Mouse (Mus musculus) heart, adult 9 months (tissue): ENCODE measurements around the gene Mettl21a.
"Not testable (repeated sequence)": the region's sequence is repeated elsewhere in the genome, so short reads cannot be mapped to it uniquely, and the experiment has no call there.

Experiments
- DNase-seq, 2 experiments: peaks; one replicate each; pipeline ENCODE4 v3.0.0; 2022; ENCODE audit warnings: low spot score in 2 of 2

Gene Mettl21a

DNA sequence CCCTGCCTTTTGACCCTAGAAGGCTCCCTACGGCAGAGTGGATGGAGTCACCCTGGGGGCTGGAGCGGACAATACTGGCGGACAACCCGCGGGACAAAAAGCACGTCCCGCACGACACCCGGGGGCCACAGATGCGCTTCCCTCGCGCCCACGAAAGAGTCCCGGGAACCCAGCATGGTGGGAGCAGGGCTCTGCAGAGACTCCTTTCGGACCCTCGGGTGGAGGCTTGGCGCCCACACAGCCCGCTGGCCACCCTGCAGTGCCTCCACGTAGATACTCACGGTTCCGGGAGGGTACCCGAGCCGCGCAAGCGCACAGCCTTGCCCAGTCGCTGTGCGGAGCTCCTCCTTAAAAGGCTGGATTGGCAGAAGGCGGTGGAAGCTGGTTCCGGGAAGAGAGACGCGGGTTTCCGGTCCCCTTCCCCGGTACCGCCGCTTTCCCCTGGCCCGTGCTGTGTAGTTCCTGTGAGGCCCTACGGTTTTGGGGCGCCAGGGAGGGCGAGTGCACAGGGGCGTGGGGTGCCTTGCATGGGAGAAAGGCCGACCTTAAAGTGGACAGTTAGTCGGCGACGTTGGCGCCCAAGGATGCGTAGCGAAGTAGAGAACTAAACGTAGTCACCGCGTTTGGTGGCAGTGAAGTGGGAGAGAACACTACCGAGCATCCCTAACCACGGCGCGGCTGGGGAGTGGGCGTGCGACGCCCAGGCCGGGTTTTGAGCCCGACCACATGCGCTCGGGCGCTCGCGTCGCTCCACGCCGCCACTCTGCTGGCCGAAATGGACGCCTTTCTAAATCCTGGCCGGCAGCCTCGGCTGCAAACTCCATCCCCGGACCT lies at the start of gene Mettl21a:
Gene Mettl21a (minus strand): TSS at position 362 of the 834 bp plus-strand sequence.
- peak; percentile 93 to 95 for DNase-seq

DNA sequence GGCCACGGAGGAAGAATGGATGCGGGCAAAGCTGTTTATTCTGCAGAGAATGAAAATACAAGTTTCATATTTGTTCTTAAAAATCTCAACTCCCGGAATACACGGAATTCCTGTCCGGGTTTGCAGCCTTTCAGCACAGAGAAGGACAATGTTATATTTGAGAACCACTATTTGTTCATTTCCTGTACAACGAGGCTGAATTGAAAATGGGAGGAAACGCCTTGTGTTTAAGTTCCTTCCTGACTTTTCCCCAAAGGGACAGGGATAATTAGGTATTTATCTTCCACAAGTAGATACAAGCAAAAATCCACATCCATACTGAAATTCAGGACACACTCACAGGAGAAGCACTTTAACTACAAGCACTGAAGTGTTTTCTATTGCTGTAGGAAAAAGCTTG lies 41.8 kb upstream of the Mettl21a start:
- peak; percentile 9 to 25 for DNase-seq

DNA sequence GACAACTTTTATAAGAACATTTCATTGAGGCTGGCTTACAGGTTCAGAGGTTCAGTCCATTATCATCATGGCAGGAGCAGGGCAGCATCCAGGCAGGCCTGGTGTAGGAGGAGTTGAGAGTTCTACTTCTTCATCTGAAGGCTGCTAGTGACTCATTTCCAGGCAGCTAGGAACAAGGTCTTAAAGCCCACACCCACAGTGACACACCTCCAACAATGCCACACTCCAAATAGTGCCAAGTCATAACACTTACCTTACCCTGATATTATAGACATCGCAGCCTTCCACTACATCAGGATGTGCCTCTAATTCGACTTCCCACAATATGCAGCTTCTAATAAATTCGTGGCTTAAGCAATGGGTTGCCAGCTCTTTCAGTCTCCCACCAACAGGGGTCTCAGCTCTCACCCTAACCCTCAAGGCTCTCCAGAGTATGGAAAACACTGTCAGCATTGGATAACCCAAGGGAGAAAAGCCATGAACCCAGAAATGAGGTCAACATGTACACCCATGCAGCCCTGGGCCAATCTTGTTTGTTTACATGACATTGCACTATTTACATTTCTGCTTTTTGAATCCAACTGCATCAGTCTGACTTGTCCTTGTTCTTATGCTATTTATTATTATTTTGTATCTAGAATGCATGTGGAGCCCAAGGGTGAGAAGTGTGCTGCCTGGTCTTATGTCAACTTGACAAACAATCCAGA lies 39.5 kb upstream of the Mettl21a start:
- no peak for DNase-seq

DNA sequence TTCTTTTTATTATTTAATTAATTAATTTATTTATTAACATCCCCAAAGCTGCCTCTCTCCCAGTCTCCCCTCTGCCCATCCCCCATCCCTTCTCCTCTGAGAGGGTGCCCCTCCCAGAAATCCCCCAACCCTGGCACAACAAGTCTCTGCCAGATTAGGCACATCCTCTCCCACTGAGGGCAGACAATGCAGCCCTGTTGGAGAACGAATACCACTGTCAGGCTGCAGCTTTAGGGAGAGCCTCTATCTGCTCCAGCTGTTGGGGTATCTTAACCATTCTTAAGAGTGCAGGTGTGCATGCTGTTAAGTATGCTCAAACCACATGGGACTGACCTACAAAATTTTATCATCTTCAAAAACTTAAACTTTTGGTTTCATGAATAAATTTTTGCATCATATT lies 38.4 kb upstream of the Mettl21a start:
- DNase-seq = no peak

DNA sequence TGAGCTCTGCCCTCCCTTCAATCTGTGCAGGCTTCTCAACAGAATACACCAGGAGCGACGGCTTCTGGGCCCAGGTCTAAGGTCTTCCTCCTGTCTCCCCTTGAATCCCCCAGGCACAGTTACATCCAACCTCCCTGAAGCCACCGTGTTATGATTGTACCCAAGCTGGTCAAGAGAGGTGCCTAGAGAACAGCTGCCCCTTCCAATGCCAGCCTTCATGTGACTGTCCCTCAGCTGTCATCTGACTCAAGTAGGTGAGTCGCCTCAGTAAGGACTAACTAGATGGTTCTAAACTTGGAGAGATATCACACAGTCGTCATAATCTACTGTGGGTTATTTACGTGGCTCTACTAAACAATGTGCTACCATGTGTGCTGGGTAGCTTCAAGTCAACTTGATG lies 36.7 kb upstream of the Mettl21a start:
- no peak for DNase-seq

DNA sequence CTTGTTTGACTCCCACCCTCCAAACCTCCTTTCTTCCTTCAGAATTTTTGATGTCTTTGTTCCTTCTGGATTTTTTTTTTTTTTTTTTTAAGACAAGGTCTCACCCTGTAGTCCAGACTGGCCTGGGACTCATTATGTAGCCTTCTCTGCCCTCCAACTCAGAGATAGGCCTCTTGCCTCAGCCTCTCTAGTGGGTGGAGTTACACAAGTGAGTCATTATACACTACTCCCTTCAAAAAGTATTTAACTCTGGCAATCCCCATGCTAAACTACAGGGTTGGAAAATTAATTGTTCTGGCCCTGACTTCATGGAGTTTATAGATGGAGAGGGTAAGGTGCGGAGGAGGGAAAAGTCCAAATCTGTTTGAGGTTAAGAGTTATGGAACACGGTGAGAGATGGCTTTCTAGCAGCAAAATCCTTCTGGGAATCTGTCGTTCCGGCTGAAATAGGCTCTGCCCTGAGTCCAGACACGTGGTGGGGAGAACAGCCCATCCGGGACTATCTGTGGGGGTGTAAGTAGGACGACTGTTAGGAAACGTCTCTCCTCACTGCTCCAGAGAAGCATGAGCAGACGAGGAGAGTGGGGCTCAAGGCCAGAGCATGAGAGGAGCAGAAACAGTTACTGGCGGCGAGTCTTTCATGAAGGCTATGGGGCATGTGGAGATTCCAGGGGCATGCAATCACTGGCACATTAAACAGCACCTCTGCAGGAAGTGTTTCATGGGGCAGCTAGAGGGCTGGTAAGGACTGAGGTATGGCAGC lies 32.5 kb upstream of the Mettl21a start:
- peak; percentile 4 to 7 for DNase-seq

DNA sequence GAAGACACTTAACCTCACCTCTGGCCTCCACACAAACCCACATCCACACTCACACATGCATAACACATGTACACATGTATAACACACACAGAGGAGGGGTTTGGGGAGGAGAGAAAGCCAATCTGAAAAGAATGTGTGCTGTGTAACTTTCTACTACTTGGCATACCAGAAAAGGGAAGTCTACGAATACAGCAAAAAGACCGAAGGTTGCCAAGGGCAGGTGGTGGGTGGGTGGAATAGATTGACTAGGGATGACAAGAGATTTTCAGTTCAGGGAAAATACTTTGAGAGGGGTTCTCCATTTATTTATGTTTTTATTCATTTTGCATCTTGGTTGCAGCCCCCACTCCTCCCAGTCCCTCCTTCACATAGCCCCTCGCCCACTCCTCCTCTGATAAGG lies 27.5 kb upstream of the Mettl21a start:
- DNase-seq = no peak

DNA sequence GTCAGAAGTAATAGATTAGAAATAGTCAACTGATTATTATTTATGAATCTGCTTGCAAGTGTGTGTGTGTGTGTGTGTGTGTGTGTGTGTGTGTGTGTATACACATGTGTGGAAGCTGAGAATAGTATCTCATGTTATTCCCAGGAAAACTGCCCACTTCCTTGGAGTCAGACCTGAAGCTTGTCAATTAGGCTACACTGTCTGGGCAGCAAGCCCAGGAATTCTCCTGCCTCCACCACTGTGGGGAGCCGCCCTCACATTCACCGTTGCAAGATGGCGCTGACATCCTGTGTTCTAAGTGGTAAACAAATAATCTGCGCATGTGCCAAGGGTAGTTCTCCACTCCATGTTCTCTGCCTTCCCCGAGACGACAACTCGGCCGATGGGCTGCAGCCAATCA lies 25.5 kb upstream of the Mettl21a start:
- not testable (repeated sequence) for DNase-seq

DNA sequence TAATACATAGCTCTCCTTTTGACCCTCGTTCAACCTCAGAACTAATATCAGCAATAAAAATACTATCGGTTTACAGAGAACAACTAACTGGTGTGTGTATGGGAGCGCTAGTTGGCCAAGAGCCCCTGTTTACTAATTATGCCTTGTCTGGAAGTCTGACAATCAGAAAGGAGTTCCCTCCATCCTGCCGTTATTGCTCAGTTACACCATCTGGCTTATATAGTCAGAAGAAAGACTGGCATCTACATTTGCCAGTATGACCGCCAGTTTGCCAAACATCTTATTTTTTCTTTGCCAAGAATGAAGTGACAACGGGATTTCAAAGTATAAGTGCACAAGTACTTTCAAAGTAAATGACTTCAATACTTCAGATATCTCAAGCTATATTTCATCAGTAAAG lies 24.0 kb upstream of the Mettl21a start:
- no peak for DNase-seq

DNA sequence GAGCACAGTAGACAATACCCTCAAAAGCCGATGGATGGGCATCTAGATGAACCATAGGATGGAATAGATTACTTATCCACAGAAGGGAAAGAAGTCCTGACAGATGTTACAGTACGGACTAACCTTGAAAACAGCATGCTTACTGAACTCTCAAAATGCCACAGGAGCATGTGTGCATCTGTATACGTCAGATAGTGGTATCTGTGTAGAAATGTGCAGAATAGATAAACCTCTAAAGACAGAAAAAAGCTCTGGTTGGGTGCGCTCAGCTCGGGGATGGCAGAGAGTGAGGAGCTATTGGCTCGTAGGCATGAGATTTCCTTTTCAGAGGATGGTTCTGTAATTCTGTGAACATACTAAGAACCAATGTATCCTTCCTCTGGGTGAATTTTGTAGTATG lies 22.2 kb upstream of the Mettl21a start:
- DNase-seq = no peak

DNA sequence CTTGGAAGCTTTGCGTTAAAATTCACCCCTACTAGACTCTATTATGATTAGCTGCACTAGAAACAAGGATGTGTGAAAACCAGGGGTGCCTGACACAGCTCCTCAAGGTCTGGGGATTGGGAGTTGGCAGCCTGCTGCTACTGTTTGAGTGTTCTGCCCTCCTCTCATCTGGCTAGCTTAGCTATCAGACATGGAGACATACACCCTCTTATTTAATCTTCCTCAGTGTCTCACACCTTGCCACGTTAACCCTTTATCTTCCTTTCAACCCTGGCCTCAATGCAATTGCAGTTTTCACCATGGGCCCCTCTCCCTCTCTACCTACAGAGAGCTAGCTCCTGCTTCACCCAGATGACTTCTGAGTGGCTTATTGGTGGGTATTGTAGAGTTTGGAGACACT lies 18.6 kb upstream of the Mettl21a start:
- DNase-seq = no peak

DNA sequence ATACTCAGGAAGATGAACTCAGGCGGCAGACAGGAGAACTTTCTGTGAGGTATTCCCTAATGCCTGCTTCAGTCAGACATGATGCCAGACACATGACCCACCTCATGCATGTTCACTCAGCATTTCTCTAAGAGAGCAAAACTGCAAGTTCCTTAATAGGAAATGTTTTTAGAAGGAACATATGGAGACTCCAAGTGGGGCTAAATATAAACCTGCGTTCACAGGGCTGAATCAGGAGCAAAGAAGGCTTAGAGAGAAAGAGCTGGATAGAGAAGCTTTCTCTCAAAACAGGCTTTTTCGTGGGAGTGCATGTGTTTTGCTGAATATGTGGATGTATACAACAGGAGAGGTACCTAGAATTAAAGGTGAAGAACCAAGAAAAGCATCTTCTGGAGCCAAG lies 16.2 kb upstream of the Mettl21a start:
- no peak for DNase-seq

DNA sequence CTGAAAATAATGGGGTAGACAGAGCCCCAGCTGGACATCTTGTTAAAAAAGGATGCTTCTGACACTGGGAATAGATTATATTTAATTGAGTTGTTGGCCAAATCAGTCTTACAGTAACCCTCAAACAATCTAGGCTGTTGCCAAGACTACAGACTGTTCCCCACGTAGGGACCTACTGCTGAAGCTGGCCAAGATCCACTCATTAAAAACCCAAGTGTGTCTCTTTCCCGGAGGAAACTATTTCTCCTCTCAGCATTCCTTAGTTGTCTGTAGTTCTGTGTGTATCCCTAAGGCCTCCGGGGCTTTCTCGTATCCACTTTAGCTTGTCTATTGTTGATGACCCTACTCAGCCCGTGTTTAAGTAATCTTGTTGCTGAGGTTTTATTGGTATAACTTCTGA lies 14.5 kb upstream of the Mettl21a start:
- no peak for DNase-seq

DNA sequence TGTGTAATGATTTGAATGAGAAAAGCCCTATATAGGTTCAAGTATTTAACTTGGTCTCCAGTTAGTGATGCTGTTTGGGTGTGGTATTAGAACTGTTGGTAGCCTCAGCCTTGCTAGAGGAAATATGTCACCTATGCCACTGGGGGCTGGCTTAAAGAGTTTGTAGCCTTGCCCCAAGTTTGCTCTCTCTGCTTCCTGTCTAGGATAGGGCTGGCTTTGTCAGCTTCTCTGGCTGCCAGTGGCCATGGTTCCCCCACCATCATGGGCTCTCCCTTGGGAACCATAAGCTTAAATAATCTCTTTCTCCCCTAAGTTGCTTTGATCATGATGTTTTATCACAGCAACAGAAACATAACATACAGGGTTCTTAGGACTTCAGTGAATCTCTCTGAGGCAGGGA lies 8.2 kb upstream of the Mettl21a start:
- DNase-seq = no peak

DNA sequence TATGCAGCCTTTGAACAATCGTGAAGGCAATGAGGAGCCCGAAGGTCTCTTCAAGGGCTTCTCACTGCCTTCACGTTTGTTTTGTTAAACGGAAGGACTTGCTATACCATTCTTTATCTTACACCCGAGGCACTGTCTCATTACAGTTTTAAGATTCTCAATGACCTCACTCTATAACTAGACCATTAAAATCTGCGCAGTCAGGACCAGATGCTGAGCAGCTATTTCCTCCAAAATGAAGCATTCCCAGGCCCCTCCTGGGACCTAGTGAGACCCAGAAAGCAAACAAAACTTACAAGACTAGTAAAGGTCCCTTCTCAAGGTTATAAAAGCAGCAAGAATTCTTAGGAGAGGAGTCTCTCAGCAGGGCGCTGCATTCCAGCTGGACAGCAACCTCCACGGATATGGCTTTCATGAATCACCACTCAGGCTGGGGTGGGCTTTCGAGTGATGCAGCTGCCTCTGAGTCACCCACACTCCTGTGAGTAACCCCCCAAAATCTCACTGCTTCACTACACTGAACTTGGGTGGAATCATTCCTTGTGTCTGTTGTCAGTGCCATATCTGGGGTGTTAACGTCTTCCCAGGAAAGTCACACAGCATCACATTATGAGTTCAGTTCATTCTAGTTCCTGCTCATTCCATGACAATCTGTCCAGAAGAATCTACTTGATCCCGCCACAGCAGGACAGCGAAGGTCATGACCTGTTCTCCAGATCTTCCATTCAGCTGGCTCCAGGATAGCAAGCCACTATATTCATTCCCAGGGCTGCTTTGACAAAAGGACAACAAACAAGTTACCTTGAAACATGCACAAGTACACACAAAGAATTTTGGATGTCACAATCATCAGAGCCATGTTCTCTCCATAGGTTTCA lies 6.8 kb upstream of the Mettl21a start:
- peak in 1 of 2 experiments; percentile 10 for DNase-seq

DNA sequence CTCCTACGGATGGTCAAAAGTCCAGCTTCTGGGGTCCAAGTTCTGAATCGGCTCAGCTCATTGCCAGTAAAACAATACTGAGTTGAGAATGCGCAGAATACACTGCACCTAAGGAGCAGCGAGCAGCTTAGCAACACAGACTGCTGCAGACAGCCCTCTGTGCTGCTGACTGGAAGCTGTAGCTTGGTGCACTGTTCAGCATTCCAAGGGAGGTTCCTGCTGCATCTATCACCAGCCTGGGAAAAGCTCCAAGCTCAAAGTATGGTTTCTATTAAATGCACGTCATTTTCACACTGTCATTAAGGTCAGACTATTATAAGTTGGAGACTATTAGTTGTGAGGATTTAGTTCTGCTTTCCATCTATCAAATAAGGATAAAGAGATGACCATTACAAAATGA lies 4.1 kb upstream of the Mettl21a start:
- no peak for DNase-seq

DNA sequence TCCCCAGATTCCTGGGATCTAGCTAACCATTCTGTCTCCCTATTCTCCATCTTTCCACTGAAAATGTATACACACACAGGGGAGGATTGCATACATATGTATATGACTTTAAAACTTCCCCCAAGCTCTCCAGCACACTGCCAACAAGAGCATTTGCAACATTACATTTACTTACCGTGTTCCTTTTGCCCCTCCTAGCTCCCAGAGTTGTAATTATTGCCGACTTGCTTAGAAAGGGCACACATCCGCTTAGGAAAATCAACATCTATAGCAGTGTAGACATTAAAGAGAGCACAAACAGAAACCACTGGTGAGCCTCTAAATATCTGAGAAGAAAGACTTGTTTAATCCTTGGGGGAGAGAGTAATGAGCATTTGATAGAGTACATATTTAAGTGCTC lies 1.2 kb upstream of the Mettl21a start:
- DNase-seq = no peak

DNA sequence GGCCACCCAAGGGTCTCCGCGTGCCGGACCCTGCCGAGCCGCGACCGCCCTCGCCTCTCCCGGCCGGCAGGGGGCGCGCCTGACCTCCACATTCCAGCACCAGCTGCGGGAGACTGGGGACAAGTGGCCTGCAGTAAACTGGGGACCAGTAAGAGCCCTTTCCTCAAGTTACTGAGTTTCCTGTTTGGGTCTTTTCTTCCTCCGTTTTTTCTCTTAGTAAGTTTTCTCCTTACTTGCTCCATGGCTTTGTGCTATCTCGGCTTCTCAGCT lies 608 bp upstream of the Mettl21a start:
- peak; percentile 80 to 85 for DNase-seq

DNA sequence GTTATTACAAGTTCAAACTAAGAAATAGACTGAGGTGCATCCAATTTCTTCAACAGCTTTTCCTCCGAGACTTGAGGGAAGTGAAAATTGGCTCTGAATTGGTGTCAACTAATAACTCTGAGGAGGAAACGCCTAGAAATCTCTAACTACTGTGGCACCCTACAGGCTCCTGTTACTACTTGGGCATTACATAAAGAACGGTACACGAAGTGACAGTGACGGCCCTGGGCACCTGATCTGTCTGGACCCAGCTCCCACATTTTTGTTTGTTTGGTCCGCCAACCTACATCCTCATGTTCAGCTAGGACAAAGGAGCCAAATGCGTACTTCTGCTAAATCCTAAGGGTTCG lies 536 bp downstream of the Mettl21a start:
- DNase-seq = peak; percentile 29 to 44

DNA sequence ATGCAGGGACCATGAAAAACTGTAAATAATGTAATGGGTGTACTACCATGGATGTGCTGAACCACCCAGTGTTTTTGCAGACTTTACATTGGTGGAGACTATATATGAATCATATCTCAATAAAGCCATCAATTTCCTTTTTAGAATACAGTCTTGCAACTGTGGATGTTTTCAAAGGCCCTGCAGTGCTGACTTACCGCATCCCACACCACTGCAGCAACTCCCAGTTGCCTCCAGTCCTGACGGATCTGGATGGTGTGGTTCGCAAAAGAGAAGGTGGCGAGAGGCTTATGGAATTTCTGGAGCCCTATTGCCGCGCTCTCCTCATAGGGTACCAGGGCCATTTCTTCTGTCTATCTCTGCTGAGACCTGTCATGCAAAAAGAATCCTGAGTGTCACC lies 966 bp downstream of the Mettl21a start:
- DNase-seq = no peak

DNA sequence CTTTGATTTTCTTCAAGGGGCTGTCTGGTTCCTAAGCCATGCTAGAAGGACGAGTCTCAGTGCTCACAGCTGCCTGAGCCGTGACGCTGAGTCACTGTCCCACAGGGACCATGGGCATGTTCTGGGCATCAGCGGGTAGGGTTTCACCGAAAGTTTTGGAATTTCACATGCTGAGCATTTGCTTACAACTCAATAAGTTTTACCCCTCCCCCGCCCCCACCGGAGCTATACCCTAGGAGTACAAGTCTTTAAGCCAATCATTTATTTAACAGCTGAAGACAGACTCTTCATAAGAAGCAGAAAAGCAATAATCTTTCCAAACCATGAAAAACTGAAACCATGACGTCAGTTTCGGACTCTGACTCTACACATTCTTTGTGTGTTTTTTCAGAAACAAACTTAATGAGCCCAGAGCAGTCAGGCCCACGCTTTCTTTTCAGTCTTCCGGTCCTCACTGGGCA lies 1.5 kb downstream of the Mettl21a start:
- peak; percentile 10 to 17 for DNase-seq
